Mouse (Mus musculus) forebrain, embryonic 11.5 days (tissue): Measurements from ENCODE around the gene Evx2. TPM values are rescaled to one million over a fixed set of nuclear protein-coding genes. Genes with fewer than 3 reads are reported as not detected.
A peak's percentile ranks its signal among the peaks of the same experiment; 100 is the strongest.

Experiments used
- ATAC-seq: fragments of 200-750 bp; cut with Nextera tagmentation; replicated peaks from 2 replicates; pipeline ENCODE4 v1.8.0; 2017; ENCODE audit warnings: moderate TSS enrichment; ENCODE audit not compliant: low FRiP score
- DNase-seq: peaks from one replicate; pipeline ENCODE4 v3.0.0-alpha.2; 2017; ENCODE audit warnings: low spot score
- H3K27ac ChIP-seq: fragments of 300-500 bp; sonication (generic); 2 replicates; pipeline ENCODE4 v1.5.1; 2014; ENCODE audit warnings: low read depth, low read length
- H3K27me3 ChIP-seq: fragments of 300-500 bp; sonication (generic); 2 replicates; pipeline ENCODE4 v1.6.1; 2014; ENCODE audit warnings: mild to moderate bottlenecking, low read length, mixed read lengths; ENCODE audit not compliant: control insufficient read depth, insufficient read depth
- H3K36me3 ChIP-seq: fragments of 300-500 bp; sonication (generic); 2 replicates; pipeline ENCODE4 v1.6.1; 2014; ENCODE audit warnings: mild to moderate bottlenecking, low read length, moderate library complexity, mixed read lengths; ENCODE audit not compliant: control insufficient read depth, insufficient read depth
- H3K4me1 ChIP-seq: fragments of 300-500 bp; sonication (generic); replicated peaks from 2 replicates; pipeline ENCODE4 v1.6.1; 2014; ENCODE audit warnings: low read length, mixed read lengths; ENCODE audit not compliant: control insufficient read depth, insufficient read depth
- H3K4me2 ChIP-seq: fragments of 300-500 bp; sonication (generic); 2 replicates; pipeline ENCODE4 v1.6.1; 2014; ENCODE audit warnings: low read depth, mild to moderate bottlenecking, low read length, moderate library complexity, mixed read lengths; ENCODE audit not compliant: severe bottlenecking
- H3K4me3 ChIP-seq: fragments of 300-500 bp; sonication (generic); 2 replicates; pipeline ENCODE4 v1.5.1; 2014; ENCODE audit warnings: low read depth, low read length
- H3K9ac ChIP-seq: fragments of 300-500 bp; sonication (generic); 2 replicates; pipeline ENCODE4 v1.6.1; 2014; ENCODE audit warnings: low read length
- H3K9me3 ChIP-seq: fragments of 300-500 bp; sonication (generic); 2 replicates; pipeline ENCODE4 v1.6.1; 2016; ENCODE audit warnings: low read length, mixed read lengths; ENCODE audit not compliant: control insufficient read depth
- WGBS: fragments of 180-500 bp; shearing (Covaris S2); extraction: QIAGEN DNeasy Blood & Tissue Kit; methylation state at CpG from one replicate; pipeline ENCODE4 v1.1.7; 2014; 5-methylcytosine and 5-hydroxymethylcytosine counted together
- polyA plus RNA-seq: library from polyadenylated mRNA; unstranded; fragments of >200 nt; fragmentation: Nextera tagmentation; extraction: Ambion mirVana; gene quantifications from 2 replicates; pipeline ENCODE4 v1.2.1, GENCODE M21; 2014

Gene Evx2
- polyA plus RNA-seq, 1 experiment from 2014 or later = not detected

GRCm38 (mm10) chr2:74703317-74703716 is 44.0 kb upstream of the Evx2 start:
- no peak overlapping the region for H3K4me3 ChIP-seq
- no peak overlapping the region for H3K9ac ChIP-seq
- DNase-seq (peak; percentile 50), ATAC-seq (no peak)
- 6% methylated on average over 10 of the region's 10 CpGs for WGBS
- H3K4me1 ChIP-seq = peaks cover 6% of the 10 kb centered on the region
- H3K9me3 ChIP-seq = no peaks in the 10 kb centered on the region
- peaks cover 96% of the 10 kb centered on the region for H3K27me3 ChIP-seq
- H3K27ac ChIP-seq = no peak overlapping the region
- no peak overlapping the region for H3K4me2 ChIP-seq
- H3K36me3 ChIP-seq = no peaks in the 10 kb centered on the region

GRCm38 (mm10) chr2:74702820-74703219 is 43.5 kb upstream of the Evx2 start:
- no peak overlapping the region for H3K27ac ChIP-seq
- 15% methylated on average over 6 of the region's 6 CpGs for WGBS
- peaks cover 96% of the 10 kb centered on the region for H3K27me3 ChIP-seq
- H3K4me1 ChIP-seq = peaks cover 9% of the 10 kb centered on the region
- H3K9ac ChIP-seq = no peak overlapping the region
- ATAC-seq (no peak), DNase-seq (peak; percentile 31)
- no peaks in the 10 kb centered on the region for H3K9me3 ChIP-seq
- no peaks in the 10 kb centered on the region for H3K36me3 ChIP-seq
- no peak overlapping the region for H3K4me2 ChIP-seq
- H3K4me3 ChIP-seq = no peak overlapping the region

- DNase-seq (peak; percentile 89), ATAC-seq (no peak)
- Histone ChIP-seq H3K36me3 (no peaks in the 10 kb centered on the region), H3K4me3 (no peak overlapping the region), H3K9me3 (no peaks in the 10 kb centered on the region), H3K4me1 (peaks cover 9% of the 10 kb centered on the region), H3K27ac (no peak overlapping the region), H3K4me2 (no peak overlapping the region), H3K9ac (no peak overlapping the region), H3K27me3 (peaks cover 96% of the 10 kb centered on the region)
- WGBS = 12% methylated on average over 17 of the region's 17 CpGs
These were observed 42.8 kb upstream of the Evx2 start for GRCm38 (mm10) chr2:74701949-74702819.

GRCm38 (mm10) chr2:74700546-74701112 is 41.3 kb upstream of the Evx2 start:
- Histone ChIP-seq H3K27ac (no peak overlapping the region), H3K9me3 (no peaks in the 10 kb centered on the region), H3K4me1 (peaks cover 9% of the 10 kb centered on the region), H3K4me3 (no peak overlapping the region), H3K36me3 (no peaks in the 10 kb centered on the region), H3K4me2 (no peak overlapping the region), H3K27me3 (peaks cover 97% of the 10 kb centered on the region), H3K9ac (no peak overlapping the region)
- DNase-seq (peak; percentile 55), ATAC-seq (no peak)
- WGBS = under 1% methylated on average over 22 of the region's 22 CpGs

GRCm38 (mm10) chr2:74699664-74700545 is 40.5 kb upstream of the Evx2 start:
- 2% methylated on average over 23 of the region's 23 CpGs for WGBS
- H3K4me2 ChIP-seq = no peak overlapping the region
- DNase-seq = peak; percentile 58

GRCm38 (mm10) chr2:74699053-74699430 is 39.7 kb upstream of the Evx2 start:
- Histone ChIP-seq H3K36me3 (no peaks in the 10 kb centered on the region), H3K4me3 (no peak overlapping the region), H3K4me1 (peaks cover 3% of the 10 kb centered on the region; the same call in 1 of the 2 replicates), H3K4me2 (no peak overlapping the region), H3K27me3 (peaks cover 97% of the 10 kb centered on the region), H3K9me3 (no peaks in the 10 kb centered on the region), H3K9ac (no peak overlapping the region), H3K27ac (no peak overlapping the region)
- DNase-seq (peak; percentile 60), ATAC-seq (no peak)
- WGBS = under 1% methylated on average over 17 of the region's 17 CpGs

More at GRCm38 (mm10) chr2:74699664-74700545, 40.5 kb upstream of the Evx2 start:
- Histone ChIP-seq H3K4me3 (no peak overlapping the region), H3K4me1 (peaks cover 4% of the 10 kb centered on the region), H3K9me3 (no peaks in the 10 kb centered on the region), H3K36me3 (no peaks in the 10 kb centered on the region), H3K27ac (no peak overlapping the region), H3K27me3 (peaks cover 97% of the 10 kb centered on the region), H3K9ac (no peak overlapping the region)
- no peak for ATAC-seq

GRCm38 (mm10) chr2:74698201-74699052 is 39.1 kb upstream of the Evx2 start:
- peak overlapping the region; percentile 28 for H3K4me3 ChIP-seq
- H3K36me3 ChIP-seq = no peaks in the 10 kb centered on the region
- peak overlapping the region; percentile 55 for H3K4me2 ChIP-seq
- no peak overlapping the region for H3K27ac ChIP-seq
- WGBS = under 1% methylated on average over 85 of the region's 86 CpGs
- no peaks in the 10 kb centered on the region for H3K9me3 ChIP-seq
- DNase-seq (peak; percentile 71), ATAC-seq (0 out of 2 replicates have a peak, but pooled peaks have one; percentile 36)
- H3K4me1 ChIP-seq = peaks cover 3% of the 10 kb centered on the region; the same call in 1 of the 2 replicates
- H3K27me3 ChIP-seq = peaks cover 97% of the 10 kb centered on the region
- H3K9ac ChIP-seq = no peak overlapping the region
